20 mouse cellular contexts compared by ENCODE assay signal in genomic region chr7:19719200-19719599, GRCm38 (mm10). TPM values are rescaled to one million over a fixed set of nuclear protein-coding genes. Genes with fewer than 3 reads are reported as not detected.
DNase-seq lines count a peak whose midpoint lies in the region; TF ChIP-seq lines count a peak whose summit lies in the region.
"Had no signal": no experiment of that assay in that cellular context is flagged by ENCODE, and none has a peak within 500 bp of the region (broad histone marks: within the 10 kb centered on the region; RNA-seq: fewer than 3 reads in every experiment).

No protein-coding gene starts in this region.

- no peak for TF ChIP-seq CTCF in cerebellum, adult 2 months (IDR thresholded peaks at IDR 0.05; ENCODE audit: borderline replicate concordance, insufficient read depth, low read depth, low read length)

- no peak overlapping the region for H3K27ac ChIP-seq in cerebellum, adult 2 months (ENCODE audit: insufficient read depth, low read length)

- H3K4me3 ChIP-seq in cerebellum, adult 2 months (replicated peaks; ENCODE audit: insufficient read depth, low read depth, low read length), result no peak overlapping the region

- H3K27me3 ChIP-seq in cerebellum, adult 2 months (ENCODE audit: control insufficient read depth, insufficient read depth, low read length), result no peaks in the 10 kb centered on the region
- H3K27me3 ChIP-seq: CH12.LX, Patski had no signal

- 89% methylated on average over 4 of the region's 4 CpGs for WGBS in cerebellum, adult 2 months

- peak; percentile 44 for DNase-seq in cerebellum, adult 9-11 months
- DNase-seq in cerebellum, adult 2 months, result no peak
- DNase-seq in heart, adult 11 months, result peak; percentile 92
- no peak for DNase-seq in heart, postnatal 25 days (ENCODE audit: low spot score)
- DNase-seq: adrenal gland, adult 2 months; adrenal gland, adult 8-10 months; adrenal gland, postnatal 10 days; adrenal gland, postnatal 14 days; adrenal gland, postnatal 36 days; B cell, adult 2 months; cerebellum, adult 11 months; cerebellum, adult 11-12 months; cerebellum, adult 18-20 months had no signal

- TF ChIP-seq POLR2A in cerebellum, adult 2 months (IDR thresholded peaks at IDR 0.05; ENCODE audit: borderline replicate concordance, insufficient read depth, low read length), result no peak

- intact Hi-C loops in heart, postnatal 25 days (cut with DNase I), result no loop called here

- no peaks in the 10 kb centered on the region for H3K4me1 ChIP-seq in cerebellum, adult 2 months (ENCODE audit: control insufficient read depth, insufficient read depth, low read length)

RNA-seq across cellular contexts. Expression of gene Tomm40, which starts 4.0 kb away (rescaled TPM):
- 125 TPM in 2 replicates for polyA plus RNA-seq in cerebellum, adult 2 months (2012; rRNA removed)
- 100 to 1,000 TPM; 112 to 113 TPM for total RNA-seq in heart, postnatal 25 days (2021)

RNA-seq across cellular contexts. Expression of gene Apoe, which starts 20.2 kb away (rescaled TPM):
- 2,800 and 2,936 TPM in 2 replicates for polyA plus RNA-seq in cerebellum, adult 2 months (2012; rRNA removed)
- total RNA-seq in heart, postnatal 25 days (2021), result 100 to 1,000 TPM; 309 to 319 TPM

RNA-seq across cellular contexts. Expression of gene Apoc1, which starts 26.7 kb away (rescaled TPM):
- 5.1 and 6.6 TPM in 2 replicates for polyA plus RNA-seq in cerebellum, adult 2 months (2012; rRNA removed)
- 1 to 10 TPM; 1.4 to 2.2 TPM for total RNA-seq in heart, postnatal 25 days (2021)
- total RNA-seq: CH12.LX, MEL had no signal
- polyA plus RNA-seq: activated CD4-positive, CD25-positive, alpha-beta regulatory T cell, adult 4 months; C2C12; CD4-positive, CD25-positive, alpha-beta regulatory T cell, adult 4 months had no signal

RNA-seq across cellular contexts. Expression of gene Nectin2, which starts 31.1 kb away (rescaled TPM):
- polyA plus RNA-seq in cerebellum, adult 2 months (2012; rRNA removed), result 8.9 and 9.3 TPM in 2 replicates
- 10 to 100 TPM; 31.1 to 31.9 TPM for total RNA-seq in heart, postnatal 25 days (2021)

RNA-seq across cellular contexts. Expression of gene Apoc4, which starts 37.9 kb away (rescaled TPM):
- not detected in 2 replicates for polyA plus RNA-seq in cerebellum, adult 2 months (2012; rRNA removed)
- not detected for total RNA-seq in heart, postnatal 25 days (2021)
- total RNA-seq: CH12.LX, MEL had no signal
- polyA plus RNA-seq: brain, embryonic 14.5 days; C2C12 had no signal

Comparison
In these comparisons a context has a peak if more than half of its experiments do, and no peak if none do; other contexts are left out.
1. DNase-seq: peak in cerebellum, adult 9-11 months (single experiment) and heart, adult 11 months (single experiment); none in cerebellum, adult 2 months (0 of 2) and heart, postnatal 25 days (single experiment).